Mouse (Mus musculus) small intestine, adult 2 months (tissue): ENCODE data around the gene Samd14. TPM values are rescaled to one million over a fixed set of nuclear protein-coding genes. Genes with fewer than 3 reads are reported as not detected.

Source experiments
- H3K27ac ChIP-seq: fragments of 200-500 bp; 2 replicates; pipeline ENCODE4 v1.5.1; 2012; ENCODE audit warnings: low read depth, low read length, control low read depth, inconsistent platforms; ENCODE audit not compliant: insufficient read depth
- H3K27me3 ChIP-seq: fragments of 200-500 bp; 2 replicates; pipeline ENCODE4 v1.6.1; 2012; ENCODE audit warnings: mild to moderate bottlenecking, moderate library complexity, low read length, inconsistent platforms; ENCODE audit not compliant: control insufficient read depth, insufficient read depth
- H3K36me3 ChIP-seq: fragments of 200-500 bp; 2 replicates; pipeline ENCODE4 v1.6.1; 2012; ENCODE audit warnings: mild to moderate bottlenecking, low read length, control low read depth, inconsistent platforms; ENCODE audit not compliant: control insufficient read depth, insufficient read depth
- H3K4me1 ChIP-seq: fragments of 200-500 bp; 2 replicates; pipeline ENCODE4 v1.6.1; 2012; ENCODE audit warnings: low read length, inconsistent platforms, mixed read lengths; ENCODE audit not compliant: control insufficient read depth, insufficient read depth, insufficient read length
- H3K4me3 ChIP-seq: fragments of 200-500 bp; 2 replicates; pipeline ENCODE4 v1.5.1; 2012; ENCODE audit warnings: low read depth, mild to moderate bottlenecking, control low read depth, inconsistent platforms, low read length, moderate library complexity
- CTCF ChIP-seq: fragments of 200-500 bp; IDR thresholded peaks from 2 replicates; pipeline ENCODE4 v1.5.1; 2012; ENCODE audit warnings: low read depth, mild to moderate bottlenecking, control low read depth, inconsistent platforms, low read length, moderate library complexity, mixed read lengths; ENCODE audit not compliant: insufficient replicate concordance, insufficient read length; ENCODE audit errors: extremely low read depth
- POLR2A ChIP-seq: fragments of 200-500 bp; IDR thresholded peaks from 2 replicates; pipeline ENCODE4 v1.6.1; 2012; ENCODE audit warnings: low read depth, mild to moderate bottlenecking, control low read depth, inconsistent platforms, low read length, moderate library complexity
- WGBS: fragments of 180-500 bp; shearing (Covaris S2); methylation state at CpG from one replicate; pipeline ENCODE4 v1.1.7; 2018; 5-methylcytosine and 5-hydroxymethylcytosine counted together
- polyA plus RNA-seq: library from polyadenylated mRNA; depleted of rRNA; stranded (reverse); fragments of >200 nt; gene quantifications from 2 replicates; pipeline ENCODE4 v1.2.3, GENCODE M21; 2012

Samd14 gene
- polyA plus RNA-seq, 1 experiment = 7.2 TPM

- WGBS = 62% methylated on average over 13 of the region's 13 CpGs
- Histone ChIP-seq H3K36me3 (peaks cover 34% of the 10 kb centered on the region), H3K4me3 (peak overlapping the region; percentile 19), H3K27me3 (no peaks in the 10 kb centered on the region), H3K4me1 (peaks cover 20% of the 10 kb centered on the region), H3K27ac (peak overlapping the region; percentile 92)
- TF ChIP-seq POLR2A = no peak
- TF ChIP-seq CTCF = no peak
These were observed 29.4 kb downstream of the Samd14 start for GRCm38 (mm10) chr11:95038818-95039655.

- peak overlapping the region; percentile 92 for H3K27ac ChIP-seq
- no peak for TF ChIP-seq POLR2A
- H3K27me3 ChIP-seq = no peaks in the 10 kb centered on the region
- WGBS = 61% methylated on average over 4 of the region's 4 CpGs
- H3K36me3 ChIP-seq = peaks cover 37% of the 10 kb centered on the region
- H3K4me3 ChIP-seq = peak overlapping the region; percentile 70
- H3K4me1 ChIP-seq = peaks cover 20% of the 10 kb centered on the region
These were observed 30.1 kb downstream of the Samd14 start for GRCm38 (mm10) chr11:95039766-95040165.

- Histone ChIP-seq H3K4me3 (peak overlapping the region; percentile 70), H3K4me1 (peaks cover 23% of the 10 kb centered on the region), H3K27ac (peak overlapping the region; percentile 92), H3K27me3 (no peaks in the 10 kb centered on the region), H3K36me3 (peaks cover 40% of the 10 kb centered on the region)
- under 1% methylated on average over 20 of the region's 20 CpGs for WGBS
- TF ChIP-seq CTCF = no peak
- TF ChIP-seq POLR2A = peak; percentile 57; the same call in 1 of the 2 replicates
These were observed 30.9 kb downstream of the Samd14 start for GRCm38 (mm10) chr11:95040491-95041138.

GRCm38 (mm10) chr11:95041139-95041609, 31.5 kb downstream of the Samd14 start, which contains the start of gene Pdk2:
TSS of gene Pdk2 (minus strand) at chr11:95041354.
- peaks cover 40% of the 10 kb centered on the region for H3K36me3 ChIP-seq
- H3K27ac ChIP-seq = peak within 1 kb of the TSS; percentile 92
- TF ChIP-seq POLR2A (peak; percentile 95), CTCF (no peak)
- H3K4me3 ChIP-seq = peak within 1 kb of the TSS; percentile 70
- peaks cover 24% of the 10 kb centered on the region for H3K4me1 ChIP-seq
- no peaks in the 10 kb centered on the region for H3K27me3 ChIP-seq
- under 1% methylated on average over 41 of the region's 41 CpGs for WGBS

- Histone ChIP-seq H3K4me3 (peak overlapping the region; percentile 49), H3K27me3 (no peaks in the 10 kb centered on the region), H3K4me1 (peaks cover 24% of the 10 kb centered on the region), H3K27ac (peak overlapping the region; percentile 78), H3K36me3 (peaks cover 39% of the 10 kb centered on the region)
- peak; percentile 48; the same call in 1 of the 2 replicates for TF ChIP-seq POLR2A
- peak; percentile 65; the same call in 1 of the 2 replicates for TF ChIP-seq CTCF
- 2% methylated on average over 11 of the region's 11 CpGs for WGBS
These were observed 32.4 kb downstream of the Samd14 start for GRCm38 (mm10) chr11:95042096-95042495.

GRCm38 (mm10) chr11:95043060-95043459, 33.4 kb downstream of the Samd14 start:
- H3K27me3 ChIP-seq = no peaks in the 10 kb centered on the region
- peaks cover 33% of the 10 kb centered on the region for H3K36me3 ChIP-seq
- H3K4me1 ChIP-seq = peaks cover 24% of the 10 kb centered on the region
- H3K4me3 ChIP-seq = no peak overlapping the region
- TF ChIP-seq CTCF (no peak), POLR2A (no peak)
- H3K27ac ChIP-seq = no peak overlapping the region
- 91% methylated on average over 4 of the region's 4 CpGs for WGBS

GRCm38 (mm10) chr11:95043608-95044007, 33.9 kb downstream of the Samd14 start:
- TF ChIP-seq CTCF = no peak
- TF ChIP-seq POLR2A = no peak
- Histone ChIP-seq H3K4me3 (no peak overlapping the region), H3K27me3 (no peaks in the 10 kb centered on the region), H3K4me1 (peaks cover 19% of the 10 kb centered on the region), H3K27ac (no peak overlapping the region), H3K36me3 (peaks cover 31% of the 10 kb centered on the region)
- 79% methylated on average over 7 of the region's 7 CpGs for WGBS
